Mouse (Mus musculus): Measurements from ENCODE around the gene Tbck.

Gene Tbck

DNA sequence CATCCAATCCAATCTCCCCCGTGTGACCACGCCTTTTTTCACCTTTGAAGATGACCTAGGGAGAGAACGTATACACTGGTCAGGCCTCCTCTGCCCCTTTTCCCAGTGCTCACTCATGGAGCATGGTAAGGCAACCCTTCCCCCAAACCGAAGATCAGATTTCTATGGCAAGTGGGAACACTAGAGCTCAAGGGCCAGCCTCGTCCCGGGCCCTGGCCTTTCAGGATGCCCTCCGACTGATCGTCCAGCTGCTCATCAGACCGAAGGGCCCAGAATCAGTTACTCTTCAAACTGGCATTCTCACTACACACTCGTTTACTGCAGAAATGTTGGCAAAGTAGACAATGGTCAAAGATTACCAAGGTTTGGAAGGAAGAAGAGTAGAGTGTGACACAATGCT, 200.5 kb downstream of the Tbck start:
- TF ChIP-seq CTCF (conservative IDR thresholded peaks at IDR 0.05; ENCODE audit: low read length) (no peak), NANOG (IDR thresholded peaks at IDR 0.05; ENCODE audit: borderline replicate concordance, low read length) (no peak), POU5F1 (IDR thresholded peaks at IDR 0.05; ENCODE audit: borderline replicate concordance, low read length) (no peak)
- Histone ChIP-seq H3K27me3 (ENCODE audit: insufficient read depth, low read length) (no peaks in the 10 kb centered on the region), H3K36me3 (ENCODE audit: insufficient read depth, low read length) (no peaks in the 10 kb centered on the region), H3K9me3 (ENCODE audit: low read length) (no peaks in the 10 kb centered on the region), H3K4me3 (replicated peaks; ENCODE audit: low read length) (no peak overlapping the region), H3K4me1 (replicated peaks; ENCODE audit: low read depth, low read length) (no peaks in the 10 kb centered on the region)

- H3K4me3 ChIP-seq (replicated peaks; ENCODE audit: low read length), result no peak overlapping the region
- no peaks in the 10 kb centered on the region for H3K27me3 ChIP-seq (ENCODE audit: insufficient read depth, low read length)
- H3K36me3 ChIP-seq (ENCODE audit: insufficient read depth, low read length), result no peaks in the 10 kb centered on the region
- H3K4me1 ChIP-seq (replicated peaks; ENCODE audit: low read depth, low read length), result no peaks in the 10 kb centered on the region
- no peaks in the 10 kb centered on the region for H3K9me3 ChIP-seq (ENCODE audit: low read length)
- TF ChIP-seq NANOG (IDR thresholded peaks at IDR 0.05; ENCODE audit: borderline replicate concordance, low read length), result no peak
These were observed 202.6 kb downstream of the Tbck start for GRCm38 (mm10) chr3:132886419-132887050.

- TF ChIP-seq NANOG (IDR thresholded peaks at IDR 0.05; ENCODE audit: borderline replicate concordance, low read length) (no peak), CTCF (conservative IDR thresholded peaks at IDR 0.05; ENCODE audit: low read length) (no peak), POU5F1 (IDR thresholded peaks at IDR 0.05; ENCODE audit: borderline replicate concordance, low read length) (no peak)
- Histone ChIP-seq H3K36me3 (ENCODE audit: insufficient read depth, low read length) (no peaks in the 10 kb centered on the region), H3K27me3 (ENCODE audit: insufficient read depth, low read length) (no peaks in the 10 kb centered on the region), H3K9me3 (ENCODE audit: low read length) (no peaks in the 10 kb centered on the region), H3K4me3 (replicated peaks; ENCODE audit: low read length) (no peak overlapping the region), H3K4me1 (replicated peaks; ENCODE audit: low read depth, low read length) (no peaks in the 10 kb centered on the region)
These were observed 203.3 kb downstream of the Tbck start for GRCm38 (mm10) chr3:132887074-132887848.
